Mouse (Mus musculus) MN1 (cell line): ENCODE measurements around the gene Apc2.

Experiments used
- DNase-seq: peaks from one replicate; pipeline ENCODE4 v3.0.0-alpha.2; 2016; ENCODE audit warnings: low spot score

Apc2 gene

GRCm38 (mm10) chr10:80294788-80295303 lies 931 bp upstream of the Apc2 start:
- DNase-seq = no peak

GRCm38 (mm10) chr10:80296824-80297223 lies 1.0 kb downstream of the Apc2 start:
- no peak for DNase-seq

- peak; percentile 47 for DNase-seq
These were observed 1.9 kb downstream of the Apc2 start for GRCm38 (mm10) chr10:80297526-80298133.

DNA sequence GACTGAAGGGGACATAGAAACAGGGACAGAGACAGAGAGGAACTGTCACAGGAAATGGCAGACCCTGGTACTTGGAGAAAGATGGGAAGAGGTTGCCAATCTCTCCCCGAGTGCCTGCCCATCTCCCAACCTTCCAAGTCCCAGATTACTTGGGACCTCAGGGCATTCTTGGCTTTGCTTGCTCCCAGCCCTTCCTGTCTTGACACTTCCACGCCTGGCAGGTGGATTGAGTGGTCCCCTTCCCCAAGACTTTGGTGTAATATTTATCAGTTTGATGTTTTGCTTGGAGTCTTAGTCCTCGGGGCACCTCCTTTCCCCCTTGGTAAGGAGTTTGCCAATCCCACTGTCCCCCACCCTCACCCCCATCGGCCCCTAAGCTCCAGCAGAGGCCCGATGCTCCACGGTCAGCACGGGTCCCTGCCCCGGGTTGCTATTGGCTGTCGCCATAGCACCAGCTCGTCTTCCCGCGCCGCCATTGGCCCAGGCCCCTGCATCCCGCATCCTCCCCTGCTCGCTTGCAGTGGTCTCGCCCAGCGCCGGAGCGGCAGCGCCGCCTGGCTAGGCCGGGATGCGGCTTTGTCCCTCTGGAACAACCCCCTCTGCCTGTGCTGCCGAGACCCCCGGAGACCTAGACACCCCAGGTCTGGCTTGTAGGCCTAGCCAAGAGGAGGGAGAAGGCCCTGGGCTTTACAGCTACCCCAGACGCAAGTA lies 2.9 kb downstream of the Apc2 start:
- DNase-seq = peak; percentile 92

GRCm38 (mm10) chr10:80299301-80299700 lies 3.5 kb downstream of the Apc2 start:
- DNase-seq = peak; percentile 66

GRCm38 (mm10) chr10:80299824-80300223 lies 4.0 kb downstream of the Apc2 start:
- DNase-seq = no peak

DNA sequence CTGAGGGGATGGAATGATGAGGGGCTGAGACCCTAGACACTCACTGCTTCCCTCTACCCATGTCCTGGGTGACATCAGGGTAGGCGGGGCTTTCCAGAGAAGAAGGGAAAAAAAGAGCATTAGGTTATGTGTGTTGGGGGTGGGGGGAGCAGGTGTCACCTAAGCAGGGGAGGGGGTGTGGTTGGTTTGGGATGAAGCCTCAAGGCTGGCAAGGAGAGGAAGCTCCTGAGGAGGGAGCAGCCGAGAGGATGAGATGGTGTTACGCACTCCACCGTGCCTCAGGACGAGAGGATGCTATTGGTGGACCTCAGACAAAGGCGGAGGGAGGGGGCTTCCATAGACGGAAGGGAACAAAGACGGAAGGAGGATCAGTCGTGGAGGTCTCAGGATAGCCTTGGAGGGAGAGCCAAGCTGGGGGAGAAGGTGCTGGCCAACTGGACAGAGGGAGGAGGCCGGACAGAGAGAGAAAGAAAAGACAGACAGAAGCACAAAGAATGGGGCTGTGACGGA lies 5.0 kb downstream of the Apc2 start:
- no peak for DNase-seq

DNA sequence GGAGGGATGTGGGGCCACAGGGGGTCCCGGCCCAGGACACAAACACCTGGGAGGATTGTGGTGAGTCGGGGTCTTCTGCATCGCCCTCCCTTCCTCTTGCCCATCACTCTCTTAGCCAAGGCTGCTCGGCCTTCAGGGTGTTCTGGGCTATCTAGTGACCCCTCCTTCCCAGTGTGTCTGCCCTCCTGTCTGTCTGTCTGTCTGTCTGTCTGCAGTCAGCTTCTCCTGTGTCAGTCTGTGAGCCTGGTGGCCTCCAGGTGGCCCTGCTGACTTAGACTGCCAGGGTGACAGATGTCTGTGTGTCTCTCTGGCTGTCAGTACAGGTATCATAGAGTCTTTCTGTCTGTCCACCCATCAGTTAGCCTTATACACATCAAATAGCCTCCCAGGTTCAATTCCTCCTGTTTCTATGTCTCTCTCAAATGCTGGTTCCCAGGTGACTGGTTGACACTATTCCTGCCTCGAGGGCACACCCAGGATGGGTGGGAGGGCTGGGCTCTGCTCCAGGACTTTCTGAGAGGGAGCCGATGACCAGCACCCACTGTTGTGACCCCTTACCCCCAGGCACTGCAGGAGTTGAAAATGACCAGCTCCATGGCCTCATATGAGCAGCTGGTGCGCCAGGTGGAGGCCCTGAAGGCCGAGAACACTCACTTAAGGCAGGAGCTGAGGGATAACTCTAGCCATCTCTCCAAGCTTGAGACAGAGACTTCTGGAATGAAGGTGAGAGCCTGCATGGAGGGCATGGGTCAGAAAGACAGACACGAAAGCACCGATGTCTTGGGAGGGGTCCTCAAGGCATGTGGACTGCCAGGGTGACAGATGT lies 5.7 kb downstream of the Apc2 start:
- no peak for DNase-seq

GRCm38 (mm10) chr10:80302082-80302355 lies 6.2 kb downstream of the Apc2 start:
- DNase-seq = no peak

- peak; percentile 90 for DNase-seq
These were observed 6.7 kb downstream of the Apc2 start for GRCm38 (mm10) chr10:80302471-80302881.

- no peak for DNase-seq
These were observed 8.7 kb downstream of the Apc2 start for GRCm38 (mm10) chr10:80304458-80304857.

GRCm38 (mm10) chr10:80304862-80305261 lies 9.1 kb downstream of the Apc2 start:
- no peak for DNase-seq

DNA sequence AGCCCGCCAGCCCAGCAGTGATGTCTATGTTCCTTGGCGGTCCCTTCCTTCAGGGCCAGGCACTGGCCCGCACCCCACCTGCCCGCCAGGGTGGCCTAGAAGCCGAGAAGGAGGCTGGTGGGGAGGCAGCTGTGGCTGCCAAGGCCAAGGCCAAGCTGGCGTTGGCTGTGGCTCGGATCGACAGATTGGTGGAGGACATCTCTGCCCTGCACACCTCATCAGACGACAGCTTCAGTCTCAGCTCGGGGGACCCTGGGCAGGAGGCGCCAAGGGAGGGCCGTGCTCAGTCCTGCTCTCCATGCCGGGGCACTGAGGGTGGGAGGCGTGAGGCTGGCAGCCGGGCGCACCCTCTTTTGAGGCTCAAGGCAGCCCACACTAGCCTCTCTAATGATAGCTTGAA lies 15.8 kb downstream of the Apc2 start:
- no peak for DNase-seq

DNA sequence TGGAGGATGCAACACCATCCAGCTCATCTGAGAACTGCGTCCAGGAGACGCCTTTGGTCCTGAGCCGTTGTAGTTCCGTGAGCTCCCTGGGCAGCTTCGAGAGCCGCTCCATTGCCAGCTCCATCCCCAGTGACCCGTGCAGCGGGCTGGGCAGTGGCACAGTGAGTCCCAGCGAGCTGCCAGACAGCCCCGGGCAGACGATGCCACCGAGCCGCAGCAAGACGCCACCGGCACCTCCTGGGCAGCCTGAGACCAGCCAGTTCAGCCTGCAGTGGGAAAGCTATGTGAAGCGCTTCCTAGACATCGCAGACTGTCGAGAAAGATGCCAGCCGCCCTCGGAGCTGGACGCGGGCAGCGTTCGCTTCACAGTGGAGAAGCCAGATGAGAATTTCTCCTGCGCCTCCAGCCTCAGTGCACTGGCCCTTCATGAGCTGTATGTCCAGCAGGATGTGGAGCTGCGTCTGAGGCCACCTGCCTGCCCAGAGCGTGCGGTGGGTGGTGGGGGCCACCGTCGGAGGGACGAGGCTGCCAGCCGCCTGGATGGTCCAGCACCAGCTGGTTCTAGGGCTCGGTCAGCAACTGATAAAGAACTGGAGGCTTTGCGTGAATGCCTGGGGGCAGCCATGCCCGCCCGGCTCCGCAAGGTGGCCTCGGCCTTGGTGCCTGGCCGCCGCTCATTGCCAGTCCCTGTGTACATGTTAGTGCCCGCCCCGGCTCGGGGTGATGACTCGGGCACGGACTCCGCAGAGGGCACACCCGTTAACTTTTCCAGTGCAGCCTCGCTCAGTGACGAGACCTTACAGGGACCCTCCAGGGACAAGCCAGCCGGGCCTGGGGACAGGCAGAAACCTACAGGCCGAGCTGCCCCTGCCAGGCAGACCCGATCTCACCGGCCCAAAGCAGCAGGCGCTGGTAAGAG lies 17.1 kb downstream of the Apc2 start:
- no peak for DNase-seq

- DNase-seq = peak; percentile 68
These were observed 17.9 kb downstream of the Apc2 start for GRCm38 (mm10) chr10:80313627-80314201.

- no peak for DNase-seq
These were observed 18.8 kb downstream of the Apc2 start for GRCm38 (mm10) chr10:80314494-80315001.

- DNase-seq = no peak
These were observed 19.5 kb downstream of the Apc2 start for GRCm38 (mm10) chr10:80315315-80315714.

GRCm38 (mm10) chr10:80316359-80316781 lies 20.6 kb downstream of the Apc2 start:
- DNase-seq = peak; percentile 75

- DNase-seq = no peak
These were observed 21.2 kb downstream of the Apc2 start for GRCm38 (mm10) chr10:80317011-80317410.

GRCm38 (mm10) chr10:80320340-80320760 lies 24.6 kb downstream of the Apc2 start, which contains the start of gene 2310011J03Rik:
Gene 2310011J03Rik, minus strand, starts transcription at chr10:80320537.
- DNase-seq = peak; percentile 87
